Mouse (Mus musculus): ENCODE results near the gene Sulf2. TPM values are rescaled to one million over a fixed set of nuclear protein-coding genes. Genes with fewer than 3 reads are reported as not detected.

The Sulf2 gene
- total RNA-seq, 1 experiment from 2014 or later, result 60.7 TPM

GRCm38 (mm10) chr2:166116278-166116608, 39.2 kb downstream of the Sulf2 start:
- no peak for DNase-seq

GRCm38 (mm10) chr2:166115571-166116277, 39.7 kb downstream of the Sulf2 start:
- DNase-seq, result peak; percentile 90

GRCm38 (mm10) chr2:166112986-166113385, 42.5 kb downstream of the Sulf2 start:
- peak; percentile 47 for DNase-seq

GRCm38 (mm10) chr2:166111831-166112250, 43.6 kb downstream of the Sulf2 start:
- peak; percentile 38 for DNase-seq

- no peak for DNase-seq
Measured at GRCm38 (mm10) chr2:166111238-166111637, 44.2 kb downstream of the Sulf2 start.

- DNase-seq, result no peak
Measured at GRCm38 (mm10) chr2:166110764-166111163, 44.7 kb downstream of the Sulf2 start.

DNA sequence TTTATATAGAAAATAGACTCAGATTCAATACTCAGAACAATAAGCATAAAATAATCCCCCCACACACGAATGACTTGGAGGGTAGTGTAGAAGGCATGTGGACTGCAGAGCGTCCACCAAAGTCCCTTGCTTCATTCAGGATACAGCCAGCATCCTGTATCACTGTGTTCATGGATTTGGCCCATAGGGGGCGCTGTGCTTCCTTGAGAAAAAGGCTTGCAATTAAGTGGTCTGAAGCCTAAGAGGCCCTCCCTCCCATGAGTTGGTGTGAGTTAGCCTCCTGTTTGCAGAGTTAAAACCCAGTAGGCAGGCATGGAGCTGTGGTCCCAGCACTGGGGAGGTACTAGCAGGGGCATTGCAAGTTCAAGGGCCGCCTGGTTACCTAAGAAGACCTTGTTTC, 47.1 kb downstream of the Sulf2 start:
- DNase-seq, result peak; percentile 94

DNA sequence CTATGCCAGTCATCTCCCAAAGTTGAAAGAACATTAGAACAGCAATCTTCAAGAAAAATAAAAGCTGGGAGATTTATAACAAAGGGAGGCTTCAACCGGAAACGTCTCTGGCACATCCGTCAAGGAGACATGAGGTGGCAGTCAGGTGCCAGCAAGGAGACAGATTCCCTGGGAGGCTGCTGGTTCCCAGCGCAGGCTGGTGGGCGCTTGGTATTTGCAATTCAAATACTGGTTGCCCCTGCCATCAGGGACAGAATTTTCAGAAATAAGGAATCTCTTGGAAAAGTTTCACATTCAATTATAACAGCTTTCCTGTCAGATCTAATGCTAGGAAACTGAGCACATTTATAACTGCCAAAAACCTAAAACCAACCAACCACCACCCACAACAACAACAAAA, 47.6 kb downstream of the Sulf2 start:
- DNase-seq, result no peak

GRCm38 (mm10) chr2:166106631-166107030, 48.8 kb downstream of the Sulf2 start:
- no peak for DNase-seq

DNA sequence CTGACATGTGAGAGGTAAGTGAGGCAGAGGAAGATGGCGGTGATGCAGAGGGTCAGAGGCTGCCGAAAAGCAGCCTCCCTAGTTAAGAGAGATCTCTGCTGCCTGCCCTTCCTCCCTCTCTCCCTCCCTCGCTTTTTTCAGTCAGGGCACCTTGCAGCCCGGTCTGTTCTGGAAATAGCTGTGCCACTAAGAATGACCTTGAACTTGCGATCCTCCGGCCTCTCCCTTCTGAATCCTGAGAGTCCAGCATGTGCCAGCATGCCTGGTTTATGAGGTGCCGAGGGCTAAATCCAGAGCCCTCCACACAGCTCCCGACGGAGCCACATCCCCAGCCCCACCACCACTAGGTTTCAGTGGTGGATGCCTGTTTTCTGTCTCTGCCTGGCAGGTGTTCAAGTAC, 49.6 kb downstream of the Sulf2 start:
- DNase-seq, result no peak

DNA sequence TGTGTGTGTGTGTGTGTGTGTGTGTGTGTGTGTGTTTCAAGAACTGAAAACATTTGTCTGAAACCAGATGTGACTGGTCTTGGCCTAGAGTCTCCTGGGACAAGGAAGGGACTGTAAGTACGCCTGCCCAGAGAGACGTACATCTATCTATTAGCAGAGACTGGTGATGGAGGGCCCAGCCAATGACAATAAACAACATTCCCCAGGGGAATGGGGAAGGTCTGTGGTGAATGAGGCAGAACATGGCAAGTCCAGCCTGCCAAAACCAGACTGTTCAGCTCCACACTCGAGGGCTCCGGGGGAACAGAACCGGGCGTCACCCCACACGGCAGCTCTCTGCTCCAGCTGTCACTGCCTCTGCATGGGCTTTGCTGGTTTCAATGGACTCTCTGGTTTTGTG, 52.6 kb downstream of the Sulf2 start:
- no peak for DNase-seq

DNA sequence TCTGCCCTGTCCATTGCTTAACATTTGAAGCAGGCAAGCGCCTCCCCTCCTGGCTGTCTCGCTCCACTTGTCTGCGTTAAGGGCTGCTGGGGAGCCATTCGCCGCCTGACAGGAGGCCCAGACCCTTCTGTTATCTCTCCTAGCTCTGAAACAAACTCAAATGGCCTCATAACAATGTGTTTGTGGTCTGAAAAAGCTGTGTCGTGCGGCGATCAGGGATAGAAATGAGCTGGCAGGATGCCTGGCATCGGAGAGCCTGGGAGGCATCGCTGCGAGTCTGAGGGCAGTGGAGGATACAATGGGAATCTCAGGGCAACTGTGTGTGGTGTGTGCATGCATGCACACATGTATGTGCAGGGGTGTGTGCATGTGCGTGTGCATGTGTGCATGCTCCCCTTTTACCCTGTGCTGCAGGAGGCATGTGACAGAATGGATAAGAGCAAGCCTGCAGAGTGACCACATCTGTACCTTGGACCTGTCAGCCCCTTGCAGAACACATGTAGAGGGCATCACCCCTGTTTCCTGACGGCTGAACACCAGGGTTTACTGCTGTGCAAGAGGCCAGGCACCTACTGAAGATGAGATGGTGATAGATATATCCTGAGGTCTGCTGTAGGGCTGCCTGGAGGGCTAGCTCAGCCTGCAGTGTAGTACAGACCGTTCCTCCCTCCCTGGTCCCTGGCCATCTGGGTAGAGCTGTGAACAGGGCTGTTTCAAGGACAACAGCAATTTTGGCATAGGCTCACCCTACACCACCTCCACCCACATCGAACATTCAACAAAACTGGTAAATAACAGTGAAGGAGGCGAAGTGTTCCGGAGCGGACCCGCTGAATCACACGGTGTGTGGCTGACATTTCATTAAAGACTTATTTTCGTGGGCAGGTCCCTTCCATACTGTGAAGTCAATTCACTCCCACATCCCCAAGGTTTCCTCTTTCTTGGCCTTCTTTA, 54.9 kb downstream of the Sulf2 start:
- no peak for DNase-seq

DNA sequence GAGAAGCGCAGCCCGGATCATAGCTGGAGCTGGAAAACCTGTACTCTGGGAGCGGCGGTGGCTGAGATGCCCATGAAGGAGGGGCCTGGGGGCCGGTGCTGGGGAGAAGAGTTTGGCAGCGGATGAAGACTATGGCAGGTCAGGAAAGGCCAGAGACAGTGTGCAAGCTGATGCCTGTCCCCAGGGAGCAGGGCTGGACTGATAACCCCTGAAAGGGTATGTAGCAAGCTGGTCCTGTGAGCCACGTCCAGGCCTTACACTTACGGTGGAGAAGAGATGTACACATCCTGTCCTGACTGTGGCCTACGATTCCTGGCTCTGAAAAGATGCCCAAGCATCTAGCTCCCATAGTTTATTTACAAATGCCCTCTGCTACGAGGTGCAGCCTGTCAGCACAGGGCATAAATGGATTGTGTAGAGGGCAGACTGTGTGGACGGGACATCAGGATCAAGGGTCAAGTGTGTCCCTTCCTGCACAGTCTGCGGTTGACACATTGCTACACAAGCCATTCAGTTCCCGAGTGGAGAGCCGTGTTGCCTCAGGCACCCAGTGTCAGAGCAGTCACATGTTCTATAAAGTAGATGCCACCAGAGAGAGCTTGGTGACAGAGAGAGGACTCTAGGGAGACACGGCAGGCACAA, 57.0 kb downstream of the Sulf2 start:
- DNase-seq, result no peak

- no peak for DNase-seq
Measured at GRCm38 (mm10) chr2:166097443-166098291, 57.8 kb downstream of the Sulf2 start.

DNA sequence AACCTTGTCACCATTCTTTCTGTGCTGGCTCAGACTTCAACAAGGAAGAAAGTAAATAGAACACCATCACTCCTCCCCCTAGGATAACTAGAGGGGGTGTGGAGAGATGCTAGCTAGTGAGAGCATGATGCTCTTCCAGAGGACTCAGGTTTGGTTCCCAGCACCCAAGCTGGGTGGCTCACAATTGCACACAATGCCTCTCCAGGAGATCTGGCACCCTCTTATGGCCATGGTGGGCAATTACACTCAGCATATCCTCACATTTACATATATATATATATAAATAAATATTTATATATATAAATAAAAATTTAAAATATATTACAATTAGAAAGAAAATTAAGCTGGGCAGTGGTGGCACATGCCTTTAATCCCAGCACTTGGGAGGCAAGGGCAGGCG, 58.6 kb downstream of the Sulf2 start:
- no peak for DNase-seq

- no peak for DNase-seq
Measured at GRCm38 (mm10) chr2:166096300-166096699, 59.2 kb downstream of the Sulf2 start.

DNA sequence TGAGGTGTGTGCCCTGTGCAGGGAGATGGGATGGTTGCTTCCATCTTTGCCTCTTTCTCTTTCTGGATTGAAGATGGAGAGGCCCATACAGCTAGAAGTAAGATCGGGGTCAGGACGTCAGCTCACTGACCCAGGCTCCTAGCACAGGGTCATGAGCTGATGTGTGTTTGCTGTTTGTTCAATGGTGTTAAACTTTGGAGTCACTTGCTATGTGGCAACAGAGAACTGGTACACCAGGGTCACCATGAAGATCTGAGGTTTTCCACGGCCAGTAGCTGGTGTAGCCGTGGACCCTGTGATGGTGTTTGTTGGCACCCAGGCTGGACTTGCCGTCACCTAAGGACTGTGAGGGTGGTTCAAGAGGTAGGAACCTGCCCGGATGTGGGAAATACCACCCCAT, 63.1 kb downstream of the Sulf2 start:
- no peak for DNase-seq

- DNase-seq, result no peak
Measured at GRCm38 (mm10) chr2:166091599-166091998, 63.9 kb downstream of the Sulf2 start.

DNA sequence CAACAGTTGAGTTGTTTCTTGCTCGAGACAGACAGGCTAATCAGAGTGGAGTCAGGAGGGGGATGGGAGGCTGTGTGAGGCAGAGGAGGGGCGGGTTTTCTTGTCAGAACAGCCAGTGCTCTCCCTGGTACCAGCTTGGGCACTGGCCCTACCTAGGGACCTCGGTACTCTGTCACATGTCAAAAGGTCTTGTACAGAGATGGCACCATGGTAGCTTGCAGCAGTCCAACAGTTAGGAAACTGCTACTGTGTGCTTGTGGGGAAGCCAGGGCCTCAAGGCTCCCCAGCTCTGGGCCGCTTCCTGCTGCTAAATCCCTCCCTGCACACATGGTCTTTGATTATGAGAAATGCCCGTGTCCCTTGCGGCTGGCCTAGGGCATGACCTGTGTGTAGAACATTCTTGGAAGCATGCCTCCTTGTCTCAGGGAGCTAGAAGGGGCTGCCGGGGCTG, 65.3 kb downstream of the Sulf2 start:
- peak; percentile 65 for DNase-seq

DNA sequence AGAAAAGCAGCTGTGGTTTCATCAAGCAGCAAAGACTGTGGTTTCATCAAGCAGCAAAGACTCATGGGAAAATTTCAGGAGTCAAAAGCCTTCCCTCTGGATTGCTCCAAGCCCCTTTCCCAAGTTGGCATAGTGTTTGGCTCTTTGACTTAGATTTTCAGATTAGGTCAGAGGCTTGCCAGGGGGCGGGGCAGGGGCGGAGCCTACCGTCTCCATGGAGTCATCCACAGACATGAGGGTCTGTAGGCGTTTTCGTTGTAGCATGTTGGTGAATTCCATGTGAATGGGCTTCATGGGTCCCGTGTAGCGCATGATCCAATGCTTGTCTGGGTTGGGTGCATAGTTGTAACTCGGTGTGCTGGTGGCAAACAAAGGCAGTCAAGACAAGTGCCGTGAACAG, 66.5 kb downstream of the Sulf2 start:
- DNase-seq, result peak; percentile 72

GRCm38 (mm10) chr2:166086457-166087233, 68.8 kb downstream of the Sulf2 start:
- DNase-seq, result peak; percentile 74

Measured in adrenal gland, postnatal 14 days (tissue).